Mouse (Mus musculus) heart, adult 2 months (tissue): ENCODE results near the gene Dgka.
A peak's percentile ranks its signal among the peaks of the same experiment; 100 is the strongest.

Source experiments
- CTCF ChIP-seq: fragments of 200-600 bp; IDR thresholded peaks from 2 replicates; pipeline ENCODE4 v1.8.1; 2022; ENCODE audit warnings: antibody characterized with exemption, mild to moderate bottlenecking, moderate library complexity
- EP300 ChIP-seq: fragments of 200-500 bp; IDR thresholded peaks from 2 replicates; pipeline ENCODE4 v1.6.1; 2011; ENCODE audit warnings: low read depth, low read length, control low read depth; ENCODE audit not compliant: insufficient read depth
- POLR2A ChIP-seq: fragments of 200-500 bp; IDR thresholded peaks from 2 replicates; pipeline ENCODE4 v1.6.1; 2011; ENCODE audit warnings: mild to moderate bottlenecking, low read depth, low read length, control low read depth; ENCODE audit not compliant: insufficient read depth

DNA sequence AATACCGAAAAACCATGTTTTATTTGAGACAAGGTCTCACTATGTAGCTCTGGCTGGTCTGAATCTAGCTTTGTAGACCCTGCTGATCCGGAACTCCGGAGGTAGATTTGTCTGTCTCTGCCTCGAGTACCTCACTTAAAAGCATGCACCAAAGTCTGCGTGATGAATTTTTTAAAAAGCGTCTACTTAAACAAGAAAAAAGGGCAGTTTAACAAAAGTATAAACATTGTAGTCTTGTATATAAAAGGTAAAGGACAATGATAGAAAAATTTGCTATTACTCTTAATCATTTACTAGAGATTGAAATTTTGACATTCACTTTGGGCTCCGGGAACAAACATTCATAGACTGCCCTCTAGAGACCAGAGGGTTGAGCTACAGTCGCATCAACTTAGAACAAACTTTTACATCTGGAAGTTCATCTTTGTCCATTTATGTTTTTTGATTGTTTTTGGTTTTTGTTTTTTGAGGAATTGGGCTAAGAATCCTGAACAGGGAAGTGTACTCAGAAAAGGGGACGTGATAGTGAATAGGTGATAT, 70.1 kb downstream of the Dgka start:
- TF ChIP-seq POLR2A (no peak), CTCF (peak; percentile 94), EP300 (no peak)
